Mouse (Mus musculus): Measurements from ENCODE around the gene Slc4a10.

GRCm38 (mm10) chr2:62341734-62342128, 295.5 kb downstream of the Slc4a10 start:
- TF ChIP-seq CTCF (conservative IDR thresholded peaks at IDR 0.05; ENCODE audit: insufficient read depth, insufficient read length, low read depth, low read length) (no peak), POLR2A (IDR thresholded peaks at IDR 0.05; ENCODE audit: low read depth, low read length) (no peak)

All from kidney, adult 2 months (tissue).